Mouse (Mus musculus) kidney, postnatal 0 days (tissue): Measurements from ENCODE around the gene Hpse. TPM values are rescaled to one million over a fixed set of nuclear protein-coding genes. Genes with fewer than 3 reads are reported as not detected.

Experiments
- ATAC-seq: fragments of 200-750 bp; cut with Nextera tagmentation; replicated peaks from 2 replicates; pipeline ENCODE4 v1.8.0; 2017; ENCODE audit warnings: low read depth, moderate number of reproducible peaks, moderate TSS enrichment, moderate library complexity; ENCODE audit not compliant: low FRiP score
- DNase-seq: peaks from one replicate; pipeline ENCODE4 v3.0.0-alpha.2; 2016; ENCODE audit warnings: low spot score
- H3K27ac ChIP-seq: fragments of 300-500 bp; sonication (generic); 2 replicates; pipeline ENCODE4 v1.5.1; 2014; ENCODE audit warnings: mild to moderate bottlenecking
- H3K27me3 ChIP-seq: fragments of 300-500 bp; sonication (generic); 2 replicates; pipeline ENCODE4 v1.6.1; 2014; ENCODE audit warnings: low read length, mixed read lengths; ENCODE audit not compliant: insufficient read depth
- H3K36me3 ChIP-seq: fragments of 300-500 bp; sonication (generic); 2 replicates; pipeline ENCODE4 v1.6.1; 2014; ENCODE audit warnings: low read length, mixed read lengths; ENCODE audit not compliant: insufficient read depth
- H3K4me1 ChIP-seq: fragments of 300-500 bp; sonication (generic); replicated peaks from 2 replicates; pipeline ENCODE4 v1.6.1; 2014; ENCODE audit warnings: antibody characterized with exemption, low read length, mixed read lengths; ENCODE audit not compliant: insufficient read depth
- H3K4me2 ChIP-seq: fragments of 300-500 bp; sonication (generic); 2 replicates; pipeline ENCODE4 v1.6.1; 2014; ENCODE audit warnings: mild to moderate bottlenecking, low read length, moderate library complexity, mixed read lengths
- H3K4me3 ChIP-seq: fragments of 300-500 bp; sonication (generic); replicated peaks from 2 replicates; pipeline ENCODE4 v1.5.1; 2014; ENCODE audit warnings: low read depth, low read length
- H3K9ac ChIP-seq: fragments of 300-500 bp; sonication (generic); 2 replicates; pipeline ENCODE4 v1.6.1; 2014; ENCODE audit warnings: low read depth, low read length
- H3K9me3 ChIP-seq: fragments of 300-500 bp; sonication (generic); replicated peaks from 2 replicates; pipeline ENCODE4 v1.6.1; 2016; ENCODE audit warnings: low read length, inconsistent platforms, mixed read lengths
- CTCF ChIP-seq: IDR thresholded peaks from 2 replicates; pipeline ENCODE4 v1.5.1; 2016; ENCODE audit warnings: antibody characterized with exemption, low read depth, mild to moderate bottlenecking, moderate library complexity
- WGBS: fragments of 180-500 bp; shearing (Covaris S2); extraction: QIAGEN DNeasy Blood & Tissue Kit; methylation state at CpG from one replicate; pipeline ENCODE4 v1.1.7; 2014; 5-methylcytosine and 5-hydroxymethylcytosine counted together
- polyA plus RNA-seq: library from polyadenylated mRNA; unstranded; fragments of >200 nt; fragmentation: Nextera tagmentation; extraction: Ambion mirVana; gene quantifications from 2 replicates; pipeline ENCODE4 v1.2.1, GENCODE M21; 2015

Hpse gene
- polyA plus RNA-seq, 1 experiment from 2014 or later, result 2.4 TPM

DNA sequence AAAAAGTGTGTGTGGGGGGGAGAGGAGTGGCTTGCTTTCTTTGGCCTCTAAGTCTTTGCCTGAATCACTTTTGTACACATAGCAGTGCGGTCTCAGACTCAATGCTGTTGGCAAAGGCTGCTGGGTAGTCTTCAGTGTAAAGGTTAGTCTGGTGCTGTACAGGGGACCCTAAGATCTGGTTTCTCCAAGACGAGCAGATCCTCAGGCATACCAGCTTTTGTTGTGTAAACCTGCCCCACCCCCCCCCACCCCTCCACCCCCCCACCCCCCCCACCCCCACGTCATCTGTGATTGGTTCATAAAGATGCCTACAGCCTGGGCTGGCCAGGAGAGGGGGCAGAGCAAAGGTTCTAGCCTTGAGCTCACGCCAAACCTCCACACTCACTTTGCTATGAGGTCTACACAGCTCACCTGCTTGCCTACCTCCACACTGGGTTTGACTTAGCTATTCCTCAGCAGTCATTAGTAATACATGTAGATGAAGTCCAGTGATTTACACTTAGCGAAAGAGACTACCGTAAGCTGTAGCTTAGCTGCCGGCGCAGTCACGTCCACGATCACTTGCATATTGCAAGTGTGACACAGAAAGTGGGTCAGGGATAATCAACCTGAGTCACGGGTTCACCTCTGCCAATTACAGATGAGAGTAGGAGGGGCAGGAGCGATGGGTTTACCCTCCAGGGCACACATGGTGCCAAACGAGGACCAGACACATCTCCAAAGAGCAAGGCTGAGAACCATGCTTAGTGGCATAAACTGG is 18.5 kb downstream of the Hpse start:
- Histone ChIP-seq H3K36me3 (no peaks in the 10 kb centered on the region), H3K4me3 (no peak overlapping the region), H3K9me3 (no peaks in the 10 kb centered on the region), H3K27me3 (no peaks in the 10 kb centered on the region), H3K27ac (no peak overlapping the region), H3K4me1 (no peaks in the 10 kb centered on the region), H3K9ac (no peak overlapping the region), H3K4me2 (no peak overlapping the region)
- ATAC-seq (no peak), DNase-seq (no peak)
- no peak for TF ChIP-seq CTCF
- WGBS, result 84% methylated on average over 13 of the region's 13 CpGs

DNA sequence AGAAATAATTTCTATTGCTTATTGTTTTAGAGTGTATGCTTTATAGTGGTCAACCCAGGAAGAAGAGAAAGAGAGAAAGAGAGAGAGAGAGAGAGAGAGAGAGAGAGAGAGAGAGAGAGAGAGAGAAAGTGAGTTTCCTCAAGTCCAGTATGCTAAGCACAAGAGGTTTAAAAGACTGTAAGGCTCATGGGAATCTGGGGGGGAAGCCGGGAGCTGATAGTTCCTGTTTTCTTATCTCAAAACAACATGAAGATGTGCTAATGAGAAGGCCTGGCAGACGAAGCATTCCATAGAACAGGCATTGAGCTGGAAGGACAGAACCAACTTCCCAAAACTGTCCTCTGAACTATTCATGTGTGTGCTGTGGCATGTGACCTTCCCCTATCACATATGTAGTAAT is 21.6 kb downstream of the Hpse start:
- DNase-seq (no peak), ATAC-seq (no peak)
- TF ChIP-seq CTCF, result no peak
- Histone ChIP-seq H3K4me1 (no peaks in the 10 kb centered on the region), H3K9ac (no peak overlapping the region), H3K4me3 (no peak overlapping the region), H3K4me2 (no peak overlapping the region), H3K27me3 (no peaks in the 10 kb centered on the region), H3K36me3 (no peaks in the 10 kb centered on the region), H3K27ac (no peak overlapping the region), H3K9me3 (no peaks in the 10 kb centered on the region)
- 53% methylated on average over 2 of the region's 2 CpGs for WGBS

GRCm38 (mm10) chr5:100697398-100697797 is 22.1 kb downstream of the Hpse start:
- WGBS, result 66% methylated on average over 2 of the region's 2 CpGs
- no peak for ATAC-seq
- Histone ChIP-seq H3K4me2 (no peak overlapping the region), H3K9me3 (no peaks in the 10 kb centered on the region), H3K4me3 (no peak overlapping the region), H3K9ac (no peak overlapping the region), H3K27ac (no peak overlapping the region), H3K27me3 (no peaks in the 10 kb centered on the region), H3K36me3 (no peaks in the 10 kb centered on the region), H3K4me1 (no peaks in the 10 kb centered on the region)
- DNase-seq, result no peak
- TF ChIP-seq CTCF, result no peak

DNA sequence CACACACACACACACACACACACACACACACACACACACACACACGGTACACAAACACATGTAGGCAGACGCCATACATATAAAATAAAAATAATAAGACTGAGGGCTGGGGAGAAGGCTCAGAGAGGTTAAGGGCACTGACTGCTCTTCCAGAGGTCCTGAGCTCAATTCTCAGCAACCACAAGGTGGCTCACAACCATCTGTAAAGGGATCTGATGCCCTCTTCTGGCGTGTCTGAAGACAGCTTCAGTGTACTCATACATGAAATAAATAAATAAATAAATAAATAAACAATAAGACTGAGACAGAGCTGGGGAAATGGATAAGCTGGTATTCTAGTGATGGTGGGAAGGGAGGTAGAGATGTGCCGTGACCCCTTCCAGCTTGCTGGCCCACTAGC is 33.9 kb downstream of the Hpse start:
- H3K9me3 ChIP-seq, result no peaks in the 10 kb centered on the region
- H3K4me3 ChIP-seq, result no peak overlapping the region
- H3K9ac ChIP-seq, result no peak overlapping the region
- TF ChIP-seq CTCF, result peak; percentile 53
- WGBS, result 76% methylated on average over 4 of the region's 4 CpGs
- no peak for DNase-seq
- no peak for ATAC-seq
- H3K27ac ChIP-seq, result no peak overlapping the region
- no peaks in the 10 kb centered on the region for H3K4me1 ChIP-seq
- no peak overlapping the region for H3K4me2 ChIP-seq
- no peaks in the 10 kb centered on the region for H3K36me3 ChIP-seq
- no peaks in the 10 kb centered on the region for H3K27me3 ChIP-seq

GRCm38 (mm10) chr5:100680542-100680933 is 39.0 kb downstream of the Hpse start:
- no peak overlapping the region for H3K9ac ChIP-seq

GRCm38 (mm10) chr5:100679911-100680541 is 39.5 kb downstream of the Hpse start:
- Histone ChIP-seq H3K4me3 (no peak overlapping the region), H3K4me2 (no peak overlapping the region), H3K27ac (no peak overlapping the region), H3K9ac (no peak overlapping the region), H3K9me3 (no peaks in the 10 kb centered on the region), H3K4me1 (no peaks in the 10 kb centered on the region), H3K27me3 (no peaks in the 10 kb centered on the region), H3K36me3 (no peaks in the 10 kb centered on the region)
- no peak for TF ChIP-seq CTCF
- DNase-seq, result no peak
- 57% methylated on average over 18 of the region's 18 CpGs for WGBS
- ATAC-seq, result no peak

More at GRCm38 (mm10) chr5:100680542-100680933, 39.0 kb downstream of the Hpse start:
- Histone ChIP-seq H3K27ac (no peak overlapping the region), H3K36me3 (no peaks in the 10 kb centered on the region), H3K9me3 (no peaks in the 10 kb centered on the region), H3K4me2 (no peak overlapping the region), H3K4me3 (no peak overlapping the region), H3K27me3 (no peaks in the 10 kb centered on the region), H3K4me1 (no peaks in the 10 kb centered on the region)
- DNase-seq (no peak), ATAC-seq (no peak)
- no peak for TF ChIP-seq CTCF
- 74% methylated on average over 6 of the region's 6 CpGs for WGBS
